Mouse (Mus musculus) midbrain, embryonic 12.5 days (tissue): Measurements from ENCODE around the gene Tlr8. TPM values are rescaled to one million over a fixed set of nuclear protein-coding genes. Genes with fewer than 3 reads are reported as not detected.

Experiments
- ATAC-seq: fragments of 200-750 bp; cut with Nextera tagmentation; 2 replicates; pipeline ENCODE4 v1.8.0; 2017; ENCODE audit warnings: low read depth, moderate TSS enrichment, moderate library complexity; ENCODE audit not compliant: low FRiP score
- H3K27ac ChIP-seq: fragments of 300-500 bp; sonication (generic); replicated peaks from 2 replicates; pipeline ENCODE4 v1.5.1; 2016; ENCODE audit warnings: mild to moderate bottlenecking
- H3K27me3 ChIP-seq: fragments of 300-500 bp; sonication (generic); 2 replicates; pipeline ENCODE4 v1.6.1; 2016; ENCODE audit warnings: mild to moderate bottlenecking
- H3K36me3 ChIP-seq: fragments of 300-500 bp; sonication (generic); 2 replicates; pipeline ENCODE4 v1.6.1; 2016
- H3K4me1 ChIP-seq: fragments of 300-500 bp; sonication (generic); 2 replicates; pipeline ENCODE4 v1.6.1; 2016
- H3K4me2 ChIP-seq: fragments of 300-500 bp; sonication (generic); replicated peaks from 2 replicates; pipeline ENCODE4 v1.6.1; 2016; ENCODE audit warnings: mild to moderate bottlenecking, moderate library complexity
- H3K4me3 ChIP-seq: fragments of 300-500 bp; sonication (generic); 2 replicates; pipeline ENCODE4 v1.5.1; 2016; ENCODE audit warnings: mild to moderate bottlenecking
- H3K9ac ChIP-seq: fragments of 300-500 bp; sonication (generic); replicated peaks from 2 replicates; pipeline ENCODE4 v1.6.1; 2016; ENCODE audit warnings: mild to moderate bottlenecking, moderate library complexity
- H3K9me3 ChIP-seq: fragments of 300-500 bp; sonication (generic); 2 replicates; pipeline ENCODE4 v1.6.1; 2016; ENCODE audit warnings: mild to moderate bottlenecking
- WGBS: fragments of 180-500 bp; shearing (Covaris S2); methylation state at CpG from one replicate; pipeline ENCODE4 v1.1.7; 2016; 5-methylcytosine and 5-hydroxymethylcytosine counted together
- polyA plus RNA-seq: library from polyadenylated mRNA; unstranded; fragments of >200 nt; fragmentation: Nextera tagmentation; extraction: Ambion mirVana; gene quantifications from 2 replicates; pipeline ENCODE4 v1.2.1, GENCODE M21; 2016

Tlr8 gene
- polyA plus RNA-seq, 1 experiment from 2014 or later = 0.40 TPM

DNA sequence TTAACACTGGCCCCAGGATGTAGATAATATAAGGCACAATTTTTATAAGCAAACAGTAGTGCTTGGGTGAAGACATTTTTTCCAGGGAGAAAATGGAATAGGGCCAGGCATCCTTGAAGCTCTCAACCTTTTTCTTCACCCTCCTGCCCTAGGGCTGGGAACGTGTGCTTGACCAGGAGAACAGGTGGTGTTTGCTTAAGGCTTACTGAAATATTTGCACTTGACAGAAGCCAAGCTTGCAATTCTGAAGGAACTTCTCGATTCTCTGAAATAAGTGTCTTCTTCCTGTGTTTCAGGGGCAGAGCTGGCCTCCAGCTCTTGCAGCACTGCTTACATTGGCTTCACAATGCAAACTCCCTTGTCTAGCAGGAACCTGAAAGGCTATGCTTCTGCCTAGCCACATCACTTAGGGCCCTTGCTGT lies 68.9 kb downstream of the Tlr8 start:
- no peak overlapping the region for H3K4me2 ChIP-seq
- ATAC-seq = no peak
- no peaks in the 10 kb centered on the region for H3K4me1 ChIP-seq
- H3K36me3 ChIP-seq = no peaks in the 10 kb centered on the region
- H3K9ac ChIP-seq = no peak overlapping the region
- H3K9me3 ChIP-seq = no peaks in the 10 kb centered on the region
- 71% methylated on average over 2 of the region's 2 CpGs for WGBS
- no peak overlapping the region for H3K27ac ChIP-seq
- peaks cover 39% of the 10 kb centered on the region for H3K27me3 ChIP-seq
- H3K4me3 ChIP-seq = no peak overlapping the region

Other genes with a start within 250 kb of the Tlr8 start
- gene Tmsb4x, start 55.0 kb downstream of the Tlr8 start, polyA plus RNA-seq = 6,192 and 6,219 TPM in 2 replicates
- 0.46 and 0.70 TPM in 2 replicates for gene Tlr7, start 66.2 kb upstream of the Tlr8 start, polyA plus RNA-seq
- gene Prps2, start 118.4 kb upstream of the Tlr8 start, polyA plus RNA-seq = 13.9 and 15.3 TPM in 2 replicates